Mouse (Mus musculus): ENCODE measurements around the gene Hba-x. TPM values are rescaled to one million over a fixed set of nuclear protein-coding genes. Genes with fewer than 3 reads are reported as not detected.
"Not testable (repeated sequence)": the region's sequence is repeated elsewhere in the genome, so short reads cannot be mapped to it uniquely, and the experiment has no call there.

The Hba-x gene
- total and polyA plus RNA-seq, 2 experiments: not detected

GRCm38 (mm10) chr11:32277736-32278457, 1.7 kb downstream of the Hba-x start:
- Histone ChIP-seq H3K4me3 (ENCODE audit: insufficient read depth, low read depth, low read length) (no peak overlapping the region), H3K9ac (ENCODE audit: low read depth, low read length) (no peak overlapping the region), H3K36me3 (ENCODE audit: control insufficient read depth, insufficient read depth, low read length) (no peaks in the 10 kb centered on the region), H3K27me3 (ENCODE audit: control insufficient read depth, insufficient read depth, low read length) (0 out of 2 replicates have a peak, but pooled peaks cover 2% of the 10 kb centered on the region), H3K4me1 (ENCODE audit: control insufficient read depth, insufficient read depth, low read length) (no peaks in the 10 kb centered on the region), H3K27ac (replicated peaks; ENCODE audit: insufficient read depth, low read depth, low read length) (no peak overlapping the region), H3K79me2 (ENCODE audit: control insufficient read depth, insufficient read depth, low read length) (no peaks in the 10 kb centered on the region)
- no peak for TF ChIP-seq CTCF (IDR thresholded peaks at IDR 0.05; ENCODE audit: low read depth, low read length)
- no peak for TF ChIP-seq POLR2A (IDR thresholded peaks at IDR 0.05; ENCODE audit: extremely low read depth, insufficient read depth, low read length)
- no peak for DNase-seq (ENCODE audit: extremely low read depth, low read depth, low spot score)
- WGBS: 57% methylated on average over 21 of the region's 21 CpGs

GRCm38 (mm10) chr11:32278458-32278957, 2.3 kb downstream of the Hba-x start:
- Histone ChIP-seq H3K79me2 (ENCODE audit: control insufficient read depth, insufficient read depth, low read length) (no peaks in the 10 kb centered on the region), H3K4me3 (ENCODE audit: insufficient read depth, low read depth, low read length) (no peak overlapping the region), H3K27ac (replicated peaks; ENCODE audit: insufficient read depth, low read depth, low read length) (no peak overlapping the region), H3K36me3 (ENCODE audit: control insufficient read depth, insufficient read depth, low read length) (no peaks in the 10 kb centered on the region), H3K9ac (ENCODE audit: low read depth, low read length) (no peak overlapping the region), H3K4me1 (ENCODE audit: control insufficient read depth, insufficient read depth, low read length) (no peaks in the 10 kb centered on the region), H3K27me3 (ENCODE audit: control insufficient read depth, insufficient read depth, low read length) (0 out of 2 replicates have a peak, but pooled peaks cover 2% of the 10 kb centered on the region)
- DNase-seq (ENCODE audit: extremely low read depth, low read depth, low spot score): no peak
- TF ChIP-seq POLR2A (IDR thresholded peaks at IDR 0.05; ENCODE audit: extremely low read depth, insufficient read depth, low read length) (no peak), CTCF (IDR thresholded peaks at IDR 0.05; ENCODE audit: low read depth, low read length) (no peak)
- 78% methylated on average over 12 of the region's 12 CpGs for WGBS

GRCm38 (mm10) chr11:32280646-32281045, 4.4 kb downstream of the Hba-x start:
- no peaks in the 10 kb centered on the region for H3K4me1 ChIP-seq (ENCODE audit: control insufficient read depth, insufficient read depth, low read length)
- no peak for DNase-seq (ENCODE audit: extremely low read depth, low read depth, low spot score)
- H3K27me3 ChIP-seq (ENCODE audit: control insufficient read depth, insufficient read depth, low read length): 0 out of 2 replicates have a peak, but pooled peaks cover 2% of the 10 kb centered on the region
- no peak overlapping the region for H3K4me3 ChIP-seq (ENCODE audit: insufficient read depth, low read depth, low read length)
- H3K27ac ChIP-seq (replicated peaks; ENCODE audit: insufficient read depth, low read depth, low read length): no peak overlapping the region
- no peak for TF ChIP-seq CTCF (IDR thresholded peaks at IDR 0.05; ENCODE audit: low read depth, low read length)
- TF ChIP-seq POLR2A (IDR thresholded peaks at IDR 0.05; ENCODE audit: extremely low read depth, insufficient read depth, low read length): no peak
- H3K79me2 ChIP-seq (ENCODE audit: control insufficient read depth, insufficient read depth, low read length): no peaks in the 10 kb centered on the region
- H3K9ac ChIP-seq (ENCODE audit: low read depth, low read length): no peak overlapping the region
- no peaks in the 10 kb centered on the region for H3K36me3 ChIP-seq (ENCODE audit: control insufficient read depth, insufficient read depth, low read length)
- WGBS: 79% methylated on average over 2 of the region's 2 CpGs

GRCm38 (mm10) chr11:32281416-32282144, 5.4 kb downstream of the Hba-x start:
- Histone ChIP-seq H3K4me1 (ENCODE audit: control insufficient read depth, insufficient read depth, low read length) (no peaks in the 10 kb centered on the region), H3K9ac (ENCODE audit: low read depth, low read length) (no peak overlapping the region), H3K79me2 (ENCODE audit: control insufficient read depth, insufficient read depth, low read length) (no peaks in the 10 kb centered on the region), H3K4me3 (ENCODE audit: insufficient read depth, low read depth, low read length) (no peak overlapping the region), H3K27ac (replicated peaks; ENCODE audit: insufficient read depth, low read depth, low read length) (no peak overlapping the region), H3K27me3 (ENCODE audit: control insufficient read depth, insufficient read depth, low read length) (0 out of 2 replicates have a peak, but pooled peaks cover 2% of the 10 kb centered on the region), H3K36me3 (ENCODE audit: control insufficient read depth, insufficient read depth, low read length) (no peaks in the 10 kb centered on the region)
- no peak for TF ChIP-seq CTCF (IDR thresholded peaks at IDR 0.05; ENCODE audit: low read depth, low read length)
- no peak for TF ChIP-seq POLR2A (IDR thresholded peaks at IDR 0.05; ENCODE audit: extremely low read depth, insufficient read depth, low read length)
- 76% methylated on average over 1 of the region's 1 CpGs for WGBS
- no peak for DNase-seq (ENCODE audit: extremely low read depth, low read depth, low spot score)

GRCm38 (mm10) chr11:32283091-32283777, 7.0 kb downstream of the Hba-x start, which contains the start of gene Hba-a1:
Hba-a1 (plus strand) TSS chr11:32283511.
- H3K9ac ChIP-seq (ENCODE audit: low read depth, low read length); H3K27me3 ChIP-seq (ENCODE audit: control insufficient read depth, insufficient read depth, low read length); H3K36me3 ChIP-seq (ENCODE audit: control insufficient read depth, insufficient read depth, low read length); H3K4me3 ChIP-seq (ENCODE audit: insufficient read depth, low read depth, low read length); DNase-seq (ENCODE audit: extremely low read depth, low read depth, low spot score); H3K27ac ChIP-seq (replicated peaks; ENCODE audit: insufficient read depth, low read depth, low read length); H3K4me1 ChIP-seq (ENCODE audit: control insufficient read depth, insufficient read depth, low read length); H3K79me2 ChIP-seq (ENCODE audit: control insufficient read depth, insufficient read depth, low read length): not testable (repeated sequence)
- WGBS: 25% methylated on average over 1 of the region's 5 CpGs

GRCm38 (mm10) chr11:32284582-32284981, 8.4 kb downstream of the Hba-x start:
- not testable (repeated sequence) for H3K36me3 ChIP-seq (ENCODE audit: control insufficient read depth, insufficient read depth, low read length); H3K4me3 ChIP-seq (ENCODE audit: insufficient read depth, low read depth, low read length); H3K9ac ChIP-seq (ENCODE audit: low read depth, low read length); DNase-seq (ENCODE audit: extremely low read depth, low read depth, low spot score); H3K27me3 ChIP-seq (ENCODE audit: control insufficient read depth, insufficient read depth, low read length); H3K4me1 ChIP-seq (ENCODE audit: control insufficient read depth, insufficient read depth, low read length); H3K27ac ChIP-seq (replicated peaks; ENCODE audit: insufficient read depth, low read depth, low read length); H3K79me2 ChIP-seq (ENCODE audit: control insufficient read depth, insufficient read depth, low read length)
- 67% methylated on average over 2 of the region's 2 CpGs for WGBS

Data from liver, adult 2 months (tissue).